Mouse (Mus musculus): Measurements from ENCODE around the gene Snrnp70.
A peak's percentile ranks its signal among the peaks of the same experiment; 100 is the strongest.

Snrnp70 gene

GRCm38 (mm10) chr7:45395578-45396336 lies at the start of gene Snrnp70:
Gene Snrnp70, minus strand, starts transcription at chr7:45395742.
- DNase-seq: peak; percentile 100

GRCm38 (mm10) chr7:45443526-45444420 lies 48.2 kb upstream of the Snrnp70 start:
- no peak for DNase-seq

- DNase-seq: peak in 1 of 2 experiments; percentile 32
Observed at GRCm38 (mm10) chr7:45437521-45438276, 42.2 kb upstream of the Snrnp70 start, which contains the start of gene Ruvbl2. Gene Ruvbl2, minus strand, starts transcription at chr7:45438096.

- no peak for DNase-seq
Observed at GRCm38 (mm10) chr7:45437046-45437445, 41.5 kb upstream of the Snrnp70 start.

- no peak for DNase-seq
Observed at GRCm38 (mm10) chr7:45436444-45436843, 40.9 kb upstream of the Snrnp70 start.

GRCm38 (mm10) chr7:45435038-45435437 lies 39.5 kb upstream of the Snrnp70 start:
- DNase-seq: no peak

GRCm38 (mm10) chr7:45434203-45435015 lies 38.9 kb upstream of the Snrnp70 start, which contains the start of gene Gys1:
Gene Gys1, plus strand, starts transcription at chr7:45434844.
- DNase-seq: peak; percentile 100

- DNase-seq: no peak
Observed at GRCm38 (mm10) chr7:45433835-45434202, 38.3 kb upstream of the Snrnp70 start.

- no peak for DNase-seq
Observed at GRCm38 (mm10) chr7:45426556-45426955, 31.0 kb upstream of the Snrnp70 start.

GRCm38 (mm10) chr7:45421194-45421593 lies 25.7 kb upstream of the Snrnp70 start:
- no peak for DNase-seq

GRCm38 (mm10) chr7:45420615-45420919 lies 25.0 kb upstream of the Snrnp70 start, which contains the start of gene Lhb:
Gene Lhb, plus strand, starts transcription at chr7:45420820.
- DNase-seq: no peak

GRCm38 (mm10) chr7:45419859-45420614 lies 24.5 kb upstream of the Snrnp70 start:
- DNase-seq: no peak

- DNase-seq: no peak
Observed at GRCm38 (mm10) chr7:45417962-45418492, 22.5 kb upstream of the Snrnp70 start.

- DNase-seq: no peak
Observed at GRCm38 (mm10) chr7:45415636-45416035, 20.1 kb upstream of the Snrnp70 start.

GRCm38 (mm10) chr7:45414740-45415224 lies 19.2 kb upstream of the Snrnp70 start:
- no peak for DNase-seq

GRCm38 (mm10) chr7:45413864-45414739 lies 18.6 kb upstream of the Snrnp70 start:
- no peak for DNase-seq

- DNase-seq: no peak
Observed at GRCm38 (mm10) chr7:45413113-45413863, 17.7 kb upstream of the Snrnp70 start, which contains the start of gene Ntf5. Gene Ntf5, plus strand, starts transcription at chr7:45413695.

- DNase-seq: no peak
Observed at GRCm38 (mm10) chr7:45412421-45412820, 16.9 kb upstream of the Snrnp70 start.

Data from cerebellum, postnatal 14 days (tissue).